Mouse (Mus musculus): Measurements from ENCODE around the gene Unc79. TPM values are rescaled to one million over a fixed set of nuclear protein-coding genes. Genes with fewer than 3 reads are reported as not detected.
A peak's percentile ranks its signal among the peaks of the same experiment; 100 is the strongest.

Gene Unc79
- polyA plus RNA-seq, 1 experiment from 2014 or later = 4.0 TPM

DNA sequence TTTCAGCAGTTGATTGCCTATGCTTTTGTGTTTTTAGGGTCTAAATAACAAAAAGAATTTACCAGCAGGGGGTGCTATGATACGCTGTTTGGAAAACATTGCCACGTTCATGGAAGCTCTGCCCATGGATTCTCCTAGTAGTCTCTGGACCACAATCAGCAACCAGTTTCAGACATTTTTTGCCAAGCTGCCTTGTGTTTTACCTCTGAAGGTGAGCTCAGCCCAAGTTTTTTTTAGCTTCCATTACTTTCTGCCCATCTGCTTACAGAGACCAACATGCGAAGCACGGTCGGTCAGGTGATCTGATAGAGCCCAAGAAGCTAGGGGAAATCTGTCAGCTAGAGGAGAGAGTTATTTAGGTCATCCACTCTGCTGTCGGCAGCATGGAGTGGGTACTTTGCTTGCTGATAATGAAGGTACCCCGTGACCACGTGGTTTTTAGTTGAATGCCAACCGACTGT is 193.9 kb downstream of the Unc79 start:
- Histone ChIP-seq H3K9me3 (peaks cover 7% of the 10 kb centered on the region; the same call in 1 of the 2 replicates), H3K4me2 (replicated peaks) (no peak overlapping the region), H3K4me3 (no peak overlapping the region), H3K36me3 (peaks cover 16% of the 10 kb centered on the region), H3K27ac (no peak overlapping the region), H3K9ac (no peak overlapping the region), H3K4me1 (no peaks in the 10 kb centered on the region), H3K27me3 (replicated peaks) (no peaks in the 10 kb centered on the region)
- 65% methylated on average over 9 of the region's 9 CpGs for WGBS
- no peak for ATAC-seq (ENCODE audit: low FRiP score, low read depth)

DNA sequence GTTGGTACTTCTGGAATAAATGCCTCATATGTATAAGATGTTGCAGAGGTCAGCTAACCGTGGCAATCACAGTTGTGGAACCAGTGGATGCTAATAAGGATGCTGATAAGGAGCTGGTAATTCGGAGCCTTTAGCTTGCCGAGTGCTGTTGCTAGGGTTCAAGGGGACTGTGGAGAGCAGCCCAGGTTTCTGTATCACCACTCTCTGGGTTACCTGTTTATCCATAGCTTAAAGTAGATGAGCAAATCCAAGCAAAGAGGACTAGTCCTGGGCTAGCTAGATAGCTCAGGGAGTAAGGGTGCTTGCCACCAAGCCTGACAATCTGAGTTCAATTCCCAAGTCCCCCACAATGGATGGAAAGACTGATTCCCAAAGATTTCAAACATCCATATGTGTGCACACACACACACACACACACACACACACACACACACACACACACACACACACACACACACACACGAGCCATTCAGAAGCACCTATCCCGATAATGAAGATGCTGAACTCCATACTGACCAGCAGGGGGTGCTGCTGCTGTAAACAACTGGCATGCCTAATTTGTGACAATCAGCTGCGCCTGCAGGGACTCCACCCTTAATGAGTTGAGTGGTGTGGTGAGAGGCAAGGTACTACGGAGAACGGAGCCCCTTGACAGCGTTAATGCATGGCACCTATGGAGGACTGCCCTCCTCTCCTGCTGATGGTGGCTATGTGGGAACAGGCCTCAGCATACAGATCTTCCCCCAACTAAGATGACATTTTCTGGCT is 195.3 kb downstream of the Unc79 start:
- Histone ChIP-seq H3K4me1 (no peaks in the 10 kb centered on the region), H3K4me2 (replicated peaks) (no peak overlapping the region), H3K27ac (no peak overlapping the region), H3K4me3 (no peak overlapping the region), H3K9ac (no peak overlapping the region), H3K9me3 (peaks cover 7% of the 10 kb centered on the region; the same call in 1 of the 2 replicates), H3K36me3 (peaks cover 21% of the 10 kb centered on the region), H3K27me3 (replicated peaks) (no peaks in the 10 kb centered on the region)
- 31% methylated on average over 9 of the region's 9 CpGs for whole genome bisulfite sequencing
- ATAC-seq (ENCODE audit: low FRiP score, low read depth) = peak; percentile 63

- Histone ChIP-seq H3K9me3 (peaks cover 7% of the 10 kb centered on the region; the same call in 1 of the 2 replicates), H3K36me3 (peaks cover 30% of the 10 kb centered on the region), H3K4me3 (no peak overlapping the region), H3K4me1 (no peaks in the 10 kb centered on the region), H3K4me2 (replicated peaks) (no peak overlapping the region), H3K27me3 (replicated peaks) (no peaks in the 10 kb centered on the region), H3K9ac (no peak overlapping the region), H3K27ac (no peak overlapping the region)
- no peak for ATAC-seq (ENCODE audit: low FRiP score, low read depth)
- WGBS = 83% methylated on average over 2 of the region's 2 CpGs
Measured at GRCm38 (mm10) chr12:103150247-103150646, 201.6 kb downstream of the Unc79 start.

DNA sequence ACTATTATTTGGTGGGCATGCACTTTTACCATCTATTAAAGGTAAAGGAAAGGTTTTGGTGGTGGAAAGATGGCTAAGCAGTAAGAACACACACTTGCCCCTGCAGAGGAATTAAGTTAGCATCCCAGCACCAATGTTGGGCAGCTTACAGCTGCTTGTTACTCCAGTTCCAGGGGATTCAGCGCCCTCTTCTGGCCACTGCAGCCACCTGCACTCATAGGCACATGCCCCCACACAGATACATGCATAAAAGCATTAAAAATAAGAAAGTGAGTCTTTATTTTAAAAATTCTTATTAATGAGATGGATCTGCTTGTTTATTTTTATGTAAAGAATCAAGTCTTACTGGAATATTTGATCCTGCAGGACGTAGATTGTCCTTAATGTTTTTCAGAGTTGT is 206.3 kb downstream of the Unc79 start:
- ATAC-seq (ENCODE audit: low FRiP score, low read depth) = no peak
- no peaks in the 10 kb centered on the region; the same call in 1 of the 2 replicates for H3K36me3 ChIP-seq

GRCm38 (mm10) chr12:103155406-103155805 is 206.7 kb downstream of the Unc79 start:
- Histone ChIP-seq H3K4me1 (peaks cover 6% of the 10 kb centered on the region; the same call in 1 of the 2 replicates), H3K4me3 (no peak overlapping the region), H3K9me3 (no peaks in the 10 kb centered on the region), H3K9ac (no peak overlapping the region), H3K4me2 (replicated peaks) (no peak overlapping the region), H3K27ac (no peak overlapping the region), H3K27me3 (replicated peaks) (0 out of 2 replicates have a peak, but pooled peaks cover 2% of the 10 kb centered on the region), H3K36me3 (peaks cover 1% of the 10 kb centered on the region; the same call in 1 of the 2 replicates)
- no peak for ATAC-seq (ENCODE audit: low FRiP score, low read depth)
- WGBS = 73% methylated on average over 3 of the region's 3 CpGs

More for the DNA sequence above, 206.3 kb downstream of the Unc79 start:
- peaks cover 6% of the 10 kb centered on the region; the same call in 1 of the 2 replicates for H3K4me1 ChIP-seq
- H3K9ac ChIP-seq = no peak overlapping the region
- no peak overlapping the region for H3K4me2 ChIP-seq (replicated peaks)
- WGBS = 71% methylated on average over 2 of the region's 2 CpGs
- H3K27me3 ChIP-seq (replicated peaks) = 0 out of 2 replicates have a peak, but pooled peaks cover 2% of the 10 kb centered on the region
- H3K4me3 ChIP-seq = no peak overlapping the region
- H3K9me3 ChIP-seq = no peaks in the 10 kb centered on the region
- no peak overlapping the region for H3K27ac ChIP-seq

GRCm38 (mm10) chr12:103157129-103157910 is 208.7 kb downstream of the Unc79 start:
- Histone ChIP-seq H3K27me3 (replicated peaks) (0 out of 2 replicates have a peak, but pooled peaks cover 2% of the 10 kb centered on the region), H3K9me3 (no peaks in the 10 kb centered on the region), H3K4me3 (no peak overlapping the region), H3K36me3 (peaks cover 11% of the 10 kb centered on the region; the same call in 1 of the 2 replicates), H3K9ac (no peak overlapping the region), H3K4me2 (replicated peaks) (no peak overlapping the region), H3K4me1 (peaks cover 6% of the 10 kb centered on the region; the same call in 1 of the 2 replicates), H3K27ac (no peak overlapping the region)
- WGBS = 70% methylated on average over 18 of the region's 18 CpGs
- ATAC-seq (ENCODE audit: low FRiP score, low read depth) = no peak

DNA sequence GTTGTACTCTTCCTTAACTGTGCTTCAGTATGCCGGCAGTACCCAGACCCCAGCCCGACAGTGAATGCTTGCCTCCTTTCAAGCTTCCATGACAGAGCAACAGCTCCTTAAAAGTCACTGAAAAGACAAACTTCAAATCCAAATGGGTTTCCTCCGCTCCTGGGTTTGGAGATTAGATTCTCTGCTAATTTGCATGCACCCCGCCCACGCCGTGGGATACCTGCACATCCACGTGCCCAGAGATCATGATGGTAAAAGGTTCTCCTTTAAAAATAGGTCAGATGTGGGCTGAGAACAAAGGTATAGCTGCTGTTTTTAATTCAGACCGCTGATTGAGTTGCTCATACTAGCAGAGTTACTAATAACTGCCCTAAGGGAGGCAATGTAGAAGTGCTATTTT is 210.4 kb downstream of the Unc79 start:
- H3K9me3 ChIP-seq = no peaks in the 10 kb centered on the region
- 76% methylated on average over 8 of the region's 8 CpGs for WGBS
- ATAC-seq (ENCODE audit: low FRiP score, low read depth) = no peak
- H3K36me3 ChIP-seq = peaks cover 14% of the 10 kb centered on the region; the same call in 1 of the 2 replicates
- no peak overlapping the region for H3K4me3 ChIP-seq
- H3K27me3 ChIP-seq (replicated peaks) = 0 out of 2 replicates have a peak, but pooled peaks cover 2% of the 10 kb centered on the region
- no peak overlapping the region for H3K27ac ChIP-seq
- H3K9ac ChIP-seq = no peak overlapping the region
- H3K4me2 ChIP-seq (replicated peaks) = no peak overlapping the region
- peaks cover 6% of the 10 kb centered on the region; the same call in 1 of the 2 replicates for H3K4me1 ChIP-seq

GRCm38 (mm10) chr12:103160721-103161120 is 212.1 kb downstream of the Unc79 start:
- Histone ChIP-seq H3K36me3 (peaks cover 14% of the 10 kb centered on the region; the same call in 1 of the 2 replicates), H3K9ac (no peak overlapping the region), H3K4me3 (no peak overlapping the region), H3K27ac (no peak overlapping the region), H3K27me3 (replicated peaks) (0 out of 2 replicates have a peak, but pooled peaks cover 2% of the 10 kb centered on the region), H3K4me2 (replicated peaks) (no peak overlapping the region), H3K9me3 (no peaks in the 10 kb centered on the region), H3K4me1 (peaks cover 6% of the 10 kb centered on the region; the same call in 1 of the 2 replicates)
- 87% methylated on average over 4 of the region's 4 CpGs for WGBS
- no peak for ATAC-seq (ENCODE audit: low FRiP score, low read depth)

- Histone ChIP-seq H3K9ac (no peak overlapping the region), H3K4me2 (replicated peaks) (no peak overlapping the region), H3K27ac (no peak overlapping the region), H3K27me3 (replicated peaks) (no peaks in the 10 kb centered on the region), H3K9me3 (no peaks in the 10 kb centered on the region), H3K36me3 (peaks cover 28% of the 10 kb centered on the region), H3K4me3 (no peak overlapping the region), H3K4me1 (no peaks in the 10 kb centered on the region; the same call in 1 of the 2 replicates)
- WGBS = 83% methylated on average over 10 of the region's 10 CpGs
- ATAC-seq (ENCODE audit: low FRiP score, low read depth) = no peak
Measured at GRCm38 (mm10) chr12:103163596-103163995, 214.9 kb downstream of the Unc79 start.

DNA sequence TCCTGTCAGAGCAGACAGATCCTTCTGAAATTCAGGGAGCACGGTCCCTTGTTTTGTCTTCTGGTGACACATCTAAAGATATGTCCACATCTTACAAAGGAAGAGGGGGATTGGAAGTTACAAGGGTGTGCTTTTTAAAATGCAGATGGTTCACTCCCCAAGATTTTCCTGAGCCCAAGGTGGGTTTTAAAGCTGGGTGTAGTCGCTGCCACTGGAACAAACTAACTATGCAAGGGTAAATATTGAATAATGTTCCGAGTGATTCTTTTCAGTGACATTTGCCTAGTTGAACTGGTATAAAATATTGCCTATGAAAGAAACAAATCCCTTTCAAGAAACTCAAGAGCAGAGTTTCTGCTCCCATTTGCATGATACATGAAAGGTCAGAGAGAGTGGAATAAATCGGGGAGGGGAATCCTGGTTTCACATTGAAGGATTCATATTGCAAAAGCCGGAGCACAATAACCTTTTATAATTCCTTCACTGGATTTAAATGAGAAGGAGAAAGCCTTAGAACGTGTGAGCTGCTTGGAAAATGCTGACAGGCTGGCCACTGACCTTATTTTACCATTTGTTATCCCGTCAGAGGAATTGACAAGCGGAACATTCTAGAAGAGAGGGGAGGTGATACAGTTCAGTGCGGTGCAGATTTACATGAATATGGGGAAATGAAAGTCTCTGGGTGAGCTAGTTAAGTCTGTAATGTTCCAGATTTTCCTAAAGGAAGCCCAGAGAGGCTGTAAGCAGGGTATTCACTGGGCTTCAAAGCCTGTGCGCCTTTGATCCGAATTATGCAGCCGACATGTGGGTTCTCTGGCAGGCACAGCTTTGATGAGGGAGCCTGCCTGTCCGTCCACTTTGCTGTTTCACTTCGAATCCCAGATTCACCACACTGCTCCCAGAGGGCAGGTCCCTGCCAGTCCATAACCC is 215.7 kb downstream of the Unc79 start:
- Histone ChIP-seq H3K4me3 (no peak overlapping the region), H3K27ac (no peak overlapping the region), H3K4me2 (replicated peaks) (no peak overlapping the region), H3K9me3 (no peaks in the 10 kb centered on the region), H3K4me1 (no peaks in the 10 kb centered on the region; the same call in 1 of the 2 replicates), H3K9ac (no peak overlapping the region), H3K36me3 (peaks cover 28% of the 10 kb centered on the region), H3K27me3 (replicated peaks) (no peaks in the 10 kb centered on the region)
- ATAC-seq (ENCODE audit: low FRiP score, low read depth) = no peak
- 30% methylated on average over 14 of the region's 14 CpGs for WGBS

- H3K36me3 ChIP-seq = peaks cover 27% of the 10 kb centered on the region
- H3K27me3 ChIP-seq (replicated peaks) = no peaks in the 10 kb centered on the region
- no peak overlapping the region for H3K4me2 ChIP-seq (replicated peaks)
- no peaks in the 10 kb centered on the region for H3K9me3 ChIP-seq
- ATAC-seq (ENCODE audit: low FRiP score, low read depth) = no peak
- 78% methylated on average over 12 of the region's 12 CpGs for WGBS
- no peak overlapping the region for H3K27ac ChIP-seq
- no peak overlapping the region for H3K4me3 ChIP-seq
- H3K9ac ChIP-seq = no peak overlapping the region
- no peaks in the 10 kb centered on the region; the same call in 1 of the 2 replicates for H3K4me1 ChIP-seq
Measured at GRCm38 (mm10) chr12:103168892-103169291, 220.2 kb downstream of the Unc79 start.

All from neural tube, embryonic 12.5 days (tissue).